Mouse (Mus musculus) liver, embryonic 11.5 days (tissue): Measurements from ENCODE around the gene Exoc4. TPM values are rescaled to one million over a fixed set of nuclear protein-coding genes. Genes with fewer than 3 reads are reported as not detected.

Source experiments
- ATAC-seq: fragments of 200-750 bp; cut with Nextera tagmentation; replicated peaks from 2 replicates; pipeline ENCODE4 v1.8.0; 2017; ENCODE audit warnings: moderate number of reproducible peaks, mild to moderate bottlenecking, moderate TSS enrichment, moderate library complexity; ENCODE audit not compliant: low FRiP score
- DNase-seq: peaks from one replicate; pipeline ENCODE4 v3.0.0-alpha.2; 2017; ENCODE audit warnings: low spot score
- H3K27ac ChIP-seq: fragments of 300-500 bp; sonication (generic); 2 replicates; pipeline ENCODE4 v1.5.1; 2014; ENCODE audit warnings: mild to moderate bottlenecking, low read depth, low read length, control low read depth
- H3K27me3 ChIP-seq: fragments of 300-500 bp; sonication (generic); replicated peaks from 2 replicates; pipeline ENCODE4 v1.6.1; 2014; ENCODE audit warnings: low read length, mixed read lengths; ENCODE audit not compliant: control insufficient read depth, insufficient read depth
- H3K36me3 ChIP-seq: fragments of 300-500 bp; sonication (generic); 2 replicates; pipeline ENCODE4 v1.6.1; 2014; ENCODE audit warnings: mild to moderate bottlenecking, low read length, moderate library complexity, mixed read lengths; ENCODE audit not compliant: control insufficient read depth, insufficient read depth
- H3K4me1 ChIP-seq: fragments of 300-500 bp; sonication (generic); replicated peaks from 2 replicates; pipeline ENCODE4 v1.6.1; 2014; ENCODE audit warnings: low read length, mixed read lengths; ENCODE audit not compliant: control insufficient read depth, insufficient read depth
- H3K4me2 ChIP-seq: fragments of 300-500 bp; sonication (generic); 2 replicates; pipeline ENCODE4 v1.6.1; 2014; ENCODE audit warnings: mild to moderate bottlenecking, control low read depth, moderate library complexity
- H3K4me3 ChIP-seq: fragments of 300-500 bp; sonication (generic); 2 replicates; pipeline ENCODE4 v1.5.1; 2014; ENCODE audit warnings: low read depth, low read length, control low read depth
- H3K9ac ChIP-seq: fragments of 300-500 bp; sonication (generic); 2 replicates; pipeline ENCODE4 v1.6.1; 2014; ENCODE audit warnings: low read depth, low read length, control low read depth
- H3K9me3 ChIP-seq: fragments of 300-500 bp; sonication (generic); 2 replicates; pipeline ENCODE4 v1.6.1; 2016; ENCODE audit warnings: low read length, inconsistent platforms, mixed read lengths; ENCODE audit not compliant: control insufficient read depth
- WGBS: fragments of 180-500 bp; shearing (Covaris S2); extraction: QIAGEN DNeasy Blood & Tissue Kit; methylation state at CpG from one replicate; pipeline ENCODE4 v1.1.7; 2014; 5-methylcytosine and 5-hydroxymethylcytosine counted together
- polyA plus RNA-seq: library from polyadenylated mRNA; unstranded; fragments of >200 nt; fragmentation: Nextera tagmentation; extraction: Ambion mirVana; gene quantifications from 2 replicates; pipeline ENCODE4 v1.2.1, GENCODE M21; 2014

Exoc4 gene
- polyA plus RNA-seq, 1 experiment from 2014 or later = 20.9 TPM

- WGBS = 90% methylated on average over 4 of the region's 4 CpGs
- Histone ChIP-seq H3K9ac (no peak overlapping the region), H3K9me3 (no peaks in the 10 kb centered on the region), H3K4me2 (no peak overlapping the region), H3K4me3 (no peak overlapping the region), H3K27me3 (no peaks in the 10 kb centered on the region), H3K4me1 (no peaks in the 10 kb centered on the region), H3K27ac (no peak overlapping the region), H3K36me3 (no peaks in the 10 kb centered on the region)
- DNase-seq = no peak
- no peak for ATAC-seq
Observed at GRCm38 (mm10) chr6:33924888-33925287, 676.0 kb downstream of the Exoc4 start.

- H3K36me3 ChIP-seq = no peaks in the 10 kb centered on the region
- H3K9me3 ChIP-seq = no peaks in the 10 kb centered on the region
- 25% methylated on average over 13 of the region's 13 CpGs for WGBS
- DNase-seq (peak; percentile 66), ATAC-seq (peak; percentile 43; the same call in 1 of the 2 replicates)
- H3K9ac ChIP-seq = no peak overlapping the region
- H3K4me2 ChIP-seq = no peak overlapping the region
- no peak overlapping the region for H3K4me3 ChIP-seq
- no peaks in the 10 kb centered on the region for H3K4me1 ChIP-seq
- H3K27me3 ChIP-seq = no peaks in the 10 kb centered on the region
- no peak overlapping the region for H3K27ac ChIP-seq
Observed at GRCm38 (mm10) chr6:33929342-33930086, 680.6 kb downstream of the Exoc4 start.

DNA sequence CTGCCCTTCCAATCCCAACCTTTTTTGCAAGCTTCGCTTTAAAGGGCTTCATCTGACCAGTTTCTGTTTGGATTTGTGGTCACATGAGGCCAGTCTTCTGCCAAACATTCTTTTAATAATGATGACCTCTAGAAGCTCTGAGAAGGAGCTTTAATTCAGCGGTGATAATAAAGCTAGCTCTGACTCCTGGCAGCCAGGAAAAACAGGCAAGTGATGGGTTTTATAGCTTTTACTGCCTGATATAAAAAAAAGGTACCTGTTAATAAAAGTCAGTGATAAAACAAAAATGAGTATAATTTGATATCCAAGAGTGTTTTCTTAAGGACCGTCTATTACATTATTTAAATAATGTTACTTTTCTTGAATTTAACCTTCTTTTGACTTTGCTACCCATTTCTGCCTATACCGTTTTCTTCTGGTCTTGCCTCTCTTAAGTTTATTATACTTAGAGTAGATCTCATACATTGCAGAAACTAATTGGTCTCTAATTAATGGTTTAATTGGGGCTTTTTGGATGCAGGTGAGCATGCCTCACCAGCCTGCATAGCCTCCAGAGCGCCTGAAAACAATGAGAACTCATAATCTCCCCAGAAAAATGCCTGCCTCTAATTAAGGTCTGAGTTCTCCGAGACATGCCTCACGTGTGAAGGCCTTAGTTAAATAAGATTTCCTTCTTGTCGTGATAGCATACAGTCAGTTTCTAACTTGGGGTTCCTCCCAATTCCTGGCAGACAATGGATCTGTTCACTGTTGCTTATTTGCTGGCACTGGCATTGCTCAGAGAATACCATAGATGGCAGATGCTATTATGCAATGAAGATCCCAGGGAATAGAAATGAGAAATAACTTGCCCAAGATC is 681.4 kb downstream of the Exoc4 start:
- no peaks in the 10 kb centered on the region for H3K4me1 ChIP-seq
- WGBS = 66% methylated on average over 8 of the region's 8 CpGs
- no peak overlapping the region for H3K9ac ChIP-seq
- no peak for ATAC-seq
- no peak overlapping the region for H3K27ac ChIP-seq
- H3K4me2 ChIP-seq = no peak overlapping the region
- no peak overlapping the region for H3K4me3 ChIP-seq
- H3K9me3 ChIP-seq = no peaks in the 10 kb centered on the region
- H3K36me3 ChIP-seq = no peaks in the 10 kb centered on the region
- no peaks in the 10 kb centered on the region for H3K27me3 ChIP-seq
- DNase-seq = no peak

DNA sequence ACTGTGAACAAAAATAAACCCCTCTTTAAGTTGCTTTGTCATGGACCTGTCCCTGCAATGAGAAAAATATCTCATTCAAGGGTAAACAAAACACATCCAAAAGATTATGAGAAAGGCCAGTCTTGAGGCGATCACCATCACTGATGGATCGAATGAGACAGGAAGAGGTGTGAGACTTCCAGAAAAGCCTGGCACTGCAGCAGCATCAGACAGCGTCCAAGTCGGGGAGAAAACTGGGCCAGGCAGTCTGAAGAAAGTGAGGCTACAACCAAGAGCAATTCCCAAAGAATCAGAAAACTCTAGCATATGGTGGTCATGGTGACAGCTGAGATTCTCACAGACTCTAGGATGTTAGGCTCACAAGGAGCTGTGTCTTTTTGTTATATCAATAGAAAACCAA is 689.0 kb downstream of the Exoc4 start:
- no peak overlapping the region for H3K4me2 ChIP-seq
- DNase-seq (no peak), ATAC-seq (no peak)
- WGBS = 81% methylated on average over 4 of the region's 4 CpGs
- no peaks in the 10 kb centered on the region for H3K36me3 ChIP-seq
- no peaks in the 10 kb centered on the region for H3K27me3 ChIP-seq
- H3K4me3 ChIP-seq = no peak overlapping the region
- no peak overlapping the region for H3K9ac ChIP-seq
- no peaks in the 10 kb centered on the region for H3K9me3 ChIP-seq
- peaks cover 4% of the 10 kb centered on the region; the same call in 1 of the 2 replicates for H3K4me1 ChIP-seq
- H3K27ac ChIP-seq = no peak overlapping the region

DNA sequence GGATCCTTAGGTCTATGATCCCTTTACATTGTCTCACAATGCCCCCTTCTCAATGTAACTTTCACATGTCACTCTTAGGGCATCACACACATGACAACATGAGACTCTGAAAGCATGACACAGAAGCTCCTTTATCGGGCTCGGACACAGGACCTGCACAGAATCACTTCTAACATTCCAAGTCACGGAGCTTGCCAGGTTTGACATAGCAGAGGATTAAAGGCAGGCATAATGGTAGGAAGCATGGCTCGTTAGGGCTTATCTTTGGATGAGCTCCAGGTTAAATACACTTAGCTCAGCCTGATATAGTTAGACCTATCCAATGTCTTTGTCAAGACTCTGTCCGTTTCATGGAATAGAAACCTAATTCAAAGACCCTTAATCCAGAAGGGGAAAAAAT is 690.3 kb downstream of the Exoc4 start:
- H3K27me3 ChIP-seq = no peaks in the 10 kb centered on the region
- no peak overlapping the region for H3K4me2 ChIP-seq
- no peak for DNase-seq
- H3K4me1 ChIP-seq = peaks cover 4% of the 10 kb centered on the region; the same call in 1 of the 2 replicates
- H3K27ac ChIP-seq = no peak overlapping the region
- ATAC-seq = no peak
- WGBS = 69% methylated on average over 5 of the region's 5 CpGs
- H3K9me3 ChIP-seq = no peaks in the 10 kb centered on the region
- no peak overlapping the region for H3K4me3 ChIP-seq
- no peak overlapping the region for H3K9ac ChIP-seq
- no peaks in the 10 kb centered on the region for H3K36me3 ChIP-seq

GRCm38 (mm10) chr6:33946911-33947489 is 698.1 kb downstream of the Exoc4 start:
- Histone ChIP-seq H3K36me3 (no peaks in the 10 kb centered on the region), H3K27ac (no peak overlapping the region), H3K4me2 (no peak overlapping the region), H3K9me3 (no peaks in the 10 kb centered on the region), H3K27me3 (no peaks in the 10 kb centered on the region), H3K4me1 (no peaks in the 10 kb centered on the region), H3K9ac (no peak overlapping the region), H3K4me3 (no peak overlapping the region)
- WGBS = 73% methylated on average over 2 of the region's 2 CpGs
- ATAC-seq (no peak), DNase-seq (no peak)

DNA sequence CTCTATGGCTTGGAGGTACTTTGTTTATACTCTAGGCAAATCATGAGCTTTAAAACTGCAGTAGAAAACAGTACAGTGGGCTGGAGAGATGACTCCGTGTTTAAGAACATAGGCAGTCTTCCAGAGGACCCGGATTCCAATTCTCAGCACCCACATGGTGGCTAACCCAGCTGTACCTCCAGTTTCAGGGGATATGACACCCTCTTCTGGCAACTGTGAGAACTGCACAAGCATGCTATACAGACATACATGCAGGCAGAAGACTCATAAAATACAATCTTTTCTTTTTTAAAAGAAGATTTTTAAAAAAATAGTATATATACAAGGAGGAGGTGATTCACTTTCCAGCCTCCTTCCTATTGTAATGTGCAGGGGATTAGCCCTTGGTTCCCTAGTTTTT is 701.2 kb downstream of the Exoc4 start:
- DNase-seq (no peak), ATAC-seq (no peak)
- no peaks in the 10 kb centered on the region for H3K36me3 ChIP-seq
- H3K27ac ChIP-seq = no peak overlapping the region
- H3K4me3 ChIP-seq = no peak overlapping the region
- H3K9ac ChIP-seq = no peak overlapping the region
- no peaks in the 10 kb centered on the region for H3K27me3 ChIP-seq
- 83% methylated on average over 2 of the region's 2 CpGs for WGBS
- H3K4me1 ChIP-seq = no peaks in the 10 kb centered on the region
- no peak overlapping the region for H3K4me2 ChIP-seq
- H3K9me3 ChIP-seq = no peaks in the 10 kb centered on the region

DNA sequence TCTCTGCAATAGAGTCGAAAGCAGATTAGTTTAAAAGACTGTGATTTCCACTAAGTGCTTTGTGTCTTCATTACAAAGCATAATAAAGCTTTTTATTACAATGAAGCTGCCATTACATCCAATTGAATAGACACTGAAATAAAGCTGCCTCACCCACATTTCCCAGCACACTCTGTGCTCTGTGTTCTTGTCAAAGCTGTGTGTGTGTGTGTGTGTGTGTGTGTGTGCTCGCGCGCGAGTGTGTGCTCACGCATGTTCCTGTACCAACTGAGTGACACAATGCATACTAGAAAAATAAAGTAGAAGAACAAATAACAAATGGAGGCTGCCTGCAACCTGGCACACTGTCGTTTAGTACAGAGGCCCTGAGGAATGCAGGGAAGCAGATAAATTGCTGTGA is 706.6 kb downstream of the Exoc4 start:
- no peaks in the 10 kb centered on the region for H3K36me3 ChIP-seq
- WGBS = 87% methylated on average over 7 of the region's 7 CpGs
- no peaks in the 10 kb centered on the region for H3K27me3 ChIP-seq
- H3K9ac ChIP-seq = no peak overlapping the region
- H3K4me1 ChIP-seq = no peaks in the 10 kb centered on the region
- no peak overlapping the region for H3K27ac ChIP-seq
- no peak overlapping the region for H3K4me3 ChIP-seq
- ATAC-seq (no peak), DNase-seq (no peak)
- H3K4me2 ChIP-seq = no peak overlapping the region
- no peaks in the 10 kb centered on the region for H3K9me3 ChIP-seq
